Mouse (Mus musculus): ENCODE data around the gene Pex14. TPM values are rescaled to one million over a fixed set of nuclear protein-coding genes. Genes with fewer than 3 reads are reported as not detected.

Gene Pex14
- polyA plus RNA-seq, 1 experiment: 17.3 TPM

DNA sequence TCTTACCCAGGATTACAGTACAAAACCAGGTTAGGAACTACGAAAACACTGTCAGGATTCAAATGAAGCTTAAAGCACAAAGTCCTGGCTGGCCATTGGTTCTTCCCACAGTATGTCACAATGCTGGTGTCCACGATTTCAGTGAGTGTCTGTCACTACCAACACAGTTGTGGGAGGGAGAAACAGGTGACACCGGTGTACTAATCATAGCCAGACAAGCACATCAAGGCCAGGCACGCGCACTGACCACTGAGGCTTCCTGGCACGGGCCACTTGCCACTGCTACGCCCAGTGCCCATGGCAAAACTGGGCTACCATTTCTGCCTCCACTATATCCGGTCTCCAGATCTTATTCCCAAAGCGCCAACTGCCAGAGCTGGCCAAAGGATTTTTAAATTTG is 40.0 kb downstream of the Pex14 start:
- no peak for DNase-seq (ENCODE audit: low read depth in 1 of 2, low spot score in 2 of 2)
- H3K4me3 ChIP-seq (ENCODE audit: extremely low read depth, insufficient read depth, insufficient read length): no peak overlapping the region
- no peaks in the 10 kb centered on the region for H3K4me1 ChIP-seq (ENCODE audit: control insufficient read depth, insufficient read depth, insufficient read length)
- WGBS: 94% methylated on average over 9 of the region's 9 CpGs
- H3K27me3 ChIP-seq (ENCODE audit: control insufficient read depth, insufficient read depth, low read length): no peaks in the 10 kb centered on the region
- no peak for TF ChIP-seq POLR2A (IDR thresholded peaks at IDR 0.05; ENCODE audit: low read depth, low read length)
- TF ChIP-seq CTCF (IDR thresholded peaks at IDR 0.05; ENCODE audit: extremely low read depth, insufficient read depth, insufficient read length, insufficient replicate concordance): no peak
- H3K27ac ChIP-seq (ENCODE audit: insufficient read depth, low read length): no peak overlapping the region
- peaks cover 1% of the 10 kb centered on the region for H3K36me3 ChIP-seq (ENCODE audit: control insufficient read depth, insufficient read depth, low read length)

DNA sequence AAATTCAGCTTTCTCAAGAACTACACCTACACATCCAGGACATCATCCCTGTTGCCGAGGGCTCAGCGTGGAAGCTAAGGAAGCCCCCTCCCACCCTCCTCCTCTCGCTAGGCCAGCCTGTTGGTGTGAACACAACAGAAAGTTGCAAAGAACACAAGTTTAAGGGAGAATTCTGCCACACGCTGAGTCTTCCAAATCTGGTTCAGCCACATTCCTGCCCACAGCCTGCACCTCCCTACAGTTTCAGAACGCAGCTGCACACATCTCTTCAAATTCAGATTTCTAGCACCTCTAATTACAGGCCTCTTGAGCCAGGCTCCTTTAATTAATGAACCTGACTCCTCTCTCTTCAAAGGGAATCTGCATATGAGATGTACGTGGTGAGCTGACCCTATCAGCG is 41.4 kb downstream of the Pex14 start:
- DNase-seq (ENCODE audit: low read depth in 1 of 2, low spot score in 2 of 2): no peak
- Histone ChIP-seq H3K36me3 (ENCODE audit: control insufficient read depth, insufficient read depth, low read length) (peaks cover 1% of the 10 kb centered on the region), H3K4me1 (ENCODE audit: control insufficient read depth, insufficient read depth, insufficient read length) (no peaks in the 10 kb centered on the region), H3K27me3 (ENCODE audit: control insufficient read depth, insufficient read depth, low read length) (no peaks in the 10 kb centered on the region), H3K27ac (ENCODE audit: insufficient read depth, low read length) (no peak overlapping the region), H3K4me3 (ENCODE audit: extremely low read depth, insufficient read depth, insufficient read length) (no peak overlapping the region)
- TF ChIP-seq CTCF (IDR thresholded peaks at IDR 0.05; ENCODE audit: extremely low read depth, insufficient read depth, insufficient read length, insufficient replicate concordance) (no peak), POLR2A (IDR thresholded peaks at IDR 0.05; ENCODE audit: low read depth, low read length) (no peak)
- 91% methylated on average over 7 of the region's 7 CpGs for WGBS

DNA sequence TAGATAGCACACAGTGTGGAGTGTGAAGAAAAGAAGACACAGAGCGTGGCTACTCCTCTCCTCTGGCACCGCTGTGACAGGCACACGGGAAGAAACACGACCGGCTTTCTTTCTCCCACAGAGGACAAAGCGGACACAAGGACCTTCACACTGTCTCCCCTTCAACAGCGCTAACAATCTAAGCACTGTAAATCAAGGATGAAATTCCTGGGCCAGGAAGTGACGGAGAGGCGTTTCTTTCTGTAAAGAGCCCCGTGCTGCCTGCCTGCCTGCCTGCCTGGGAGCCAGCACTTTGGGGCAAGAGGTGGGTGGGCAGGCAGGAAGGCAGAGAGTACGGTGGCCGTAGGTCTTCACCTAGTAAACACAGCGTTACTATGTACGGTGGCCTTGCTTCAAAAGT is 42.2 kb downstream of the Pex14 start:
- Histone ChIP-seq H3K36me3 (ENCODE audit: control insufficient read depth, insufficient read depth, low read length) (peaks cover 1% of the 10 kb centered on the region), H3K27ac (ENCODE audit: insufficient read depth, low read length) (no peak overlapping the region), H3K4me3 (ENCODE audit: extremely low read depth, insufficient read depth, insufficient read length) (no peak overlapping the region), H3K27me3 (ENCODE audit: control insufficient read depth, insufficient read depth, low read length) (no peaks in the 10 kb centered on the region), H3K4me1 (ENCODE audit: control insufficient read depth, insufficient read depth, insufficient read length) (no peaks in the 10 kb centered on the region)
- no peak for DNase-seq (ENCODE audit: low read depth in 1 of 2, low spot score in 2 of 2)
- TF ChIP-seq CTCF (IDR thresholded peaks at IDR 0.05; ENCODE audit: extremely low read depth, insufficient read depth, insufficient read length, insufficient replicate concordance): no peak
- no peak for TF ChIP-seq POLR2A (IDR thresholded peaks at IDR 0.05; ENCODE audit: low read depth, low read length)
- WGBS: 90% methylated on average over 14 of the region's 14 CpGs

DNA sequence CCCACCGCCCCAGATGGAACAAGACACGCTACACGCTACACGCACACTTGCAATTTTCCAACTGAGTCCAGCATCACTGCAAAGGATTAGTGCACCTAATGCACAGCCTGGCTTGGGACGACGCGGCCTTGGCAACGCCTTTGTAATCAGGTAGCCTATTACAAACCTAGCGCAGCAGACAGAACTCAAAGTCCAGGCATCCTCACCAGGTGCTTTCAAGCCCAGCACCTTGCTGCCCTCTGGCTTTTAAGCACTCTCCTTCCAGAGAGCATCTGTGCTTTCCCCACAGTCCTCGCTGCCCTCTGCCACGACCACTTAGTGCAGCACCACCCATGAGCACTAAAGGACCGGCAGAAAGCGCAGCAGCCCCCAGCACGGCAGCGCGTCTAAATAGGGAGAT is 42.7 kb downstream of the Pex14 start:
- no peaks in the 10 kb centered on the region for H3K27me3 ChIP-seq (ENCODE audit: control insufficient read depth, insufficient read depth, low read length)
- no peaks in the 10 kb centered on the region for H3K4me1 ChIP-seq (ENCODE audit: control insufficient read depth, insufficient read depth, insufficient read length)
- no peak overlapping the region for H3K4me3 ChIP-seq (ENCODE audit: extremely low read depth, insufficient read depth, insufficient read length)
- peaks cover 1% of the 10 kb centered on the region for H3K36me3 ChIP-seq (ENCODE audit: control insufficient read depth, insufficient read depth, low read length)
- TF ChIP-seq CTCF (IDR thresholded peaks at IDR 0.05; ENCODE audit: extremely low read depth, insufficient read depth, insufficient read length, insufficient replicate concordance) (no peak), POLR2A (IDR thresholded peaks at IDR 0.05; ENCODE audit: low read depth, low read length) (no peak)
- 94% methylated on average over 16 of the region's 16 CpGs for WGBS
- DNase-seq (ENCODE audit: low read depth in 1 of 2, low spot score in 2 of 2): no peak
- no peak overlapping the region for H3K27ac ChIP-seq (ENCODE audit: insufficient read depth, low read length)

DNA sequence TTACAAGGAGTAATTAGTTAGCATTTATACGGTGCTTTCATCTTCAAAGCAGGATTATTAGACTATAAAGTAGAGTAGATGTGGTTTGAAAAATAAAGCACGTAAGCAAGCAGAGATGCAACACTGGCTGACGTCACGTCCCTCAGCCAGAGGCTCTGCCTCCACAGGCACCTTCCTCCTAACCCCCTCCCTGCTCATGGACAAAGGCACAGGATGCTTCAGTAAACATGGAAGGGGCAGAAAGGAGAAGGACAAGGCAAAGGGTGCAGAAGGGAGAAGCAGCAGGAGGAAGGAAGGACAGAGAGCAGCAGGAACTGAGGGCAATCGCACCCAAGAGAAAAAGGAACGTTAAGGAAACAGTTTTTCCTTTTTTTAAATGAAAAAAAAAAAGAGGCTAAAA is 43.8 kb downstream of the Pex14 start:
- H3K4me3 ChIP-seq (ENCODE audit: extremely low read depth, insufficient read depth, insufficient read length): no peak overlapping the region
- no peaks in the 10 kb centered on the region for H3K4me1 ChIP-seq (ENCODE audit: control insufficient read depth, insufficient read depth, insufficient read length)
- no peaks in the 10 kb centered on the region for H3K27me3 ChIP-seq (ENCODE audit: control insufficient read depth, insufficient read depth, low read length)
- no peak for TF ChIP-seq POLR2A (IDR thresholded peaks at IDR 0.05; ENCODE audit: low read depth, low read length)
- no peak for TF ChIP-seq CTCF (IDR thresholded peaks at IDR 0.05; ENCODE audit: extremely low read depth, insufficient read depth, insufficient read length, insufficient replicate concordance)
- DNase-seq (ENCODE audit: low read depth in 1 of 2, low spot score in 2 of 2): no peak
- 61% methylated on average over 6 of the region's 6 CpGs for WGBS
- H3K36me3 ChIP-seq (ENCODE audit: control insufficient read depth, insufficient read depth, low read length): peaks cover 1% of the 10 kb centered on the region
- no peak overlapping the region for H3K27ac ChIP-seq (ENCODE audit: insufficient read depth, low read length)

DNA sequence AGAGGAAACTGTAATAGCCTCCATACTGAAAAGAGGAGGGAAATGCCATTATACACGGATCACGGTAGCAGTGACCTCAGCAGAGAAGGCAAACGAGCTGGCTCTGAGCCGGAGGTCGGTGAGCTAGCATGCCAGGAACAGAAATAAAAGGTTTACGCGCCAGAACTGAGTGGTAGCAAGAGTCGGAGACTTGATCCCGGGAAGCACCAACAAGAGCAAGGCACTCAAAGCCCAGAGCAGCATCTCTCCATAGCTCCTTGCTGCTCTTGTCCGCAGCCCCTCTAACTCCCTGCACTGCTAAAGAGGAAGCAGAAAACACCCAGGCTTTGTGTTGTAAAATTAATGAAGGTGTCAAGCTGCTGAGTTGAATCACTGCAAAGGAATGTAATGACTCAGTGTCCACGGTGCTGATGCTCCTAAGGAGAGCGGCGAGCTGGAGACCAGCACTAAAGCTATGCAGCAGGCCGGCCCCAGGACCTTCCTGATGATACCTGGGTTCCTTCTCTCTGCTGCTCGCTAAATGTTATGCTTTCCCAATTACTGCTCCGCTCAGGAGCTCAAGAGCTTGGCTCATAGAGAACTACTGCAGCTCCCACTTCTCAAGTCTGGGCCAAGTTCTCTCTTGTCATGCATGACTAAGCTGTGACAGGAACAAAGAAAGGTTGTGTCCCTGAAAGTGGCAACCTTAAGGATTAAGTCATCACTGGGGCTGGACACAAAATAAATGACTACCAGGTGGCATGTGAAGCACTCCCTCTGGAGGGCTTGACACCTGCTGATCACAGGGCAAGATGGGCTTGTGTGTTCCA is 50.1 kb downstream of the Pex14 start:
- no peak overlapping the region for H3K4me3 ChIP-seq (ENCODE audit: extremely low read depth, insufficient read depth, insufficient read length)
- H3K27me3 ChIP-seq (ENCODE audit: control insufficient read depth, insufficient read depth, low read length): no peaks in the 10 kb centered on the region
- H3K27ac ChIP-seq (ENCODE audit: insufficient read depth, low read length): no peak overlapping the region
- H3K36me3 ChIP-seq (ENCODE audit: control insufficient read depth, insufficient read depth, low read length): no peaks in the 10 kb centered on the region
- TF ChIP-seq POLR2A (IDR thresholded peaks at IDR 0.05; ENCODE audit: low read depth, low read length) (no peak), CTCF (IDR thresholded peaks at IDR 0.05; ENCODE audit: extremely low read depth, insufficient read depth, insufficient read length, insufficient replicate concordance) (no peak)
- 31% methylated on average over 16 of the region's 16 CpGs for WGBS
- no peak for DNase-seq (ENCODE audit: low read depth in 1 of 2, low spot score in 2 of 2)
- H3K4me1 ChIP-seq (ENCODE audit: control insufficient read depth, insufficient read depth, insufficient read length): peaks cover 14% of the 10 kb centered on the region; the same call in 1 of the 2 replicates

DNA sequence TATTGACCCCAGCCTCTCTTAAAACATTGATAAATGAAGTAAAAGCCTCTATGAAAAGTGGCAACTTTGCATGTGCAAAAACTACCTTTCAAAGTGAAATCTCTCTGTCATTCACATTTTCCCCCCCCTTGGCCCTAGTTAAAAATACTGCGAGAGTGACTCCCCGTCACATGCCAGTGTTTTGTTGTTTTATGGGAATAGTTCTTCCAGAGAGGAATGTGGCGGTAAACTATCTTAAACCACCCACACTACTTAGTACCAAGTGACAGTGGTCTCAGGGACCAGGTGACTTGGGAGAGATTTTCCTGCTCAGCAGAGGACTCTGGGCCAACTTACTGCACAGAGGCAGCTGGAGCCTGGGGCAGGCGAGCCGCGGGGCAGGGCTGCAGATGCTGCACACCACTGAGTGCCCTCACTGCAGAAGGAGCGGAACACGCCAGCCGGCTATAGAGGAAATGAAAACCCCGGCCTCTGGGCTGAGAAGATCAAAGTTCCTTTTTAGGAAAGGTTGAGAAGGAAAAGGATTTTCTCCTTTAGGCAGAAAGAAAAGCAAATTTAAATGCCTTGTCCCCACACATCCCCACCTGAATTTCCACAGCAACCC is 50.9 kb downstream of the Pex14 start:
- Histone ChIP-seq H3K4me3 (ENCODE audit: extremely low read depth, insufficient read depth, insufficient read length) (no peak overlapping the region), H3K36me3 (ENCODE audit: control insufficient read depth, insufficient read depth, low read length) (no peaks in the 10 kb centered on the region), H3K4me1 (ENCODE audit: control insufficient read depth, insufficient read depth, insufficient read length) (peaks cover 14% of the 10 kb centered on the region; the same call in 1 of the 2 replicates), H3K27ac (ENCODE audit: insufficient read depth, low read length) (no peak overlapping the region), H3K27me3 (ENCODE audit: control insufficient read depth, insufficient read depth, low read length) (no peaks in the 10 kb centered on the region)
- TF ChIP-seq CTCF (IDR thresholded peaks at IDR 0.05; ENCODE audit: extremely low read depth, insufficient read depth, insufficient read length, insufficient replicate concordance): no peak
- no peak for TF ChIP-seq POLR2A (IDR thresholded peaks at IDR 0.05; ENCODE audit: low read depth, low read length)
- peak in 1 of 2 experiments; percentile 45 for DNase-seq (ENCODE audit: low read depth in 1 of 2, low spot score in 2 of 2)
- 35% methylated on average over 10 of the region's 10 CpGs for WGBS

Measured in spleen, adult 2 months (tissue).